Mouse (Mus musculus): ENCODE data around the gene Wdfy3.

Gene Wdfy3

DNA sequence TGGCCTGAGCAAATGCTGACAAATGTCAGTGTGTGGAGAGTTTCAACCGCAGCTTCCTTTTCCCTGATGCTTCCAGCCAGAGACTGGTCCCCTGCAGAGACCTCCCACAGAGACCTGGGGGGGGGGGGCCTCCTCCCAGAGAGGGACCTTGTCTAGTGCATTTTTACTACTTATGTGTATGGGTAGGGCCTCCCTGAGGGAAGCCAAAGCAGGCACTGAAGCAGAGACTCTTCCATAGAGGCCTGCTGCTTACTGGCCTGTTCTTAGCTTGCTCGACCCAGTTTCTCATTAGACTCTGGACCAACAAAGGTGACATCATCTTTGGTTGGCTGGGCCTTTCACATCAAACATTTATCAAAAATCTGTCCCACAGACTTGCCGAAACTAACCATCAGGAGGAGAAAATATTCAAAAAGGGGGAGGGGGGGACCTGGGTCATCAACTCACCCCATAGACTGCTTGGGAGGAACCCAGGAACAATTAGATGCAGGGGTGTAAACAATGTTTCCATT lies 14.5 kb downstream of the Wdfy3 start:
- peak; percentile 78 for DNase-seq (ENCODE audit: low read depth, low spot score)

DNA sequence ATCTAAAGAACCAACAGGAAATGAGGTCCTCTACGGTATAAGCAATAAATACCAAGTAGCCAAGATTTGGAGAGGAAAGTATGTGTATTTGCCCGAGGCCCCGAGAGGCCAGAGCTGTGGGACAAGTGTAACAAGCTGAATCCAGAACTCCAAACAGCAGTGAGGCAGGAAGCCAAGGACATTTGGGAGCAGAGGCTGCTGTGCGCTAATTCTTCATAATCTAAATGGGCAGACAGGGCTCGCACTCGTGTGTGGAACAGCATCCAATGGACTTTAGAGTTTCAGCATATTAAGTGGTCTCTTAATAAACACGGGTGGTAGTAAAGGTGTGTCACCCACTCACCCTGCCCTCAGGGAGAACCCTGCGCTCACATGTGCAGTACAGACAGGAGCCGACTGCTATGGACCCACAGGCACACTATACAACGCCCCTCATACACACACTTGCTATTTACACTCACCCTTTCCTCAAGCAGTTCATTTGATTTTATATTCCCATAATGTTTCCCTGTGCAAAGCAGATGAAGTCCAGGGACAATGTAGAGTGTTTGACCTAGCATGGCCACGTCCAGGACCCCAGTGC lies 15.1 kb downstream of the Wdfy3 start:
- DNase-seq (ENCODE audit: low read depth, low spot score) = no peak

DNA sequence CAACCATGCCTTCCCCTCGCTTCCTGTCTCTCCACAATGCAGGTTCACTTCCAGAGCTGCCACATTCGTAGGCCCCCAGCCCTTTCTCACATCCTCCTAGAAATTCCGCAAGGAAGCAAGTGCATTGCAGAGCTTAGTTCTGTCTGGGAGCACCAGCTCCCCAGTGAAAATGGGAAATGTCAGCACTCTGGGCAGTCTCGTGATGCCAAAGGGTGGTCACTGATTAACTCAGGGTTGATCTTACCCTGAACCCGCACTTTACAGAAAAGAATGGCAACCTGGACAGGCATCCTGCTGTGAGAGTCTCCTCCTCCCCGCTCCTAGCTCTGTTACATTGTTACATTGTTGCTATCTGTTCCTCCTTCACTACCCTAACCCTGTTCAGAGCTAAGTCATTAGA lies 16.8 kb downstream of the Wdfy3 start:
- DNase-seq (ENCODE audit: low read depth, low spot score) = peak; percentile 59

- DNase-seq (ENCODE audit: low read depth, low spot score) = peak; percentile 22
These were observed 17.3 kb downstream of the Wdfy3 start for GRCm38 (mm10) chr5:102052465-102052864.

DNA sequence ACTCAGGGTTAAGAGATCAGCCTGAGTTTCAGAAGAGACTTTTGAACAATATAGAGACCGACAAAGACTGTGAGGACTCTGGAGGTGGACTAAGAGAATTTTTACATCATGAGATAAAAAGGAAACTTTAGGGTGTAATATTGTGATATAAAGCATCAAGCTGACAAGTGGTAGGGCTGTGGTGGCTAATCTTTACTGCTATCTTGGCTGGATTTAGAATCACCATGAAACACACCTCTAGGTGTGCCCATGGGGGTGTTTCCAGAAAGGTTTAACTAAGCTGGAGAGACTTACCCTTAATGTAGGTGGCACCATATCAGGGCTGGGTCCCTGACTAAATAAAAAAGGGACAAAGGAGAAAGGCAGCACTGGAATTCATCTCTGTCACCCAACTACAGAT lies 19.0 kb downstream of the Wdfy3 start:
- DNase-seq (ENCODE audit: low read depth, low spot score) = no peak

DNA sequence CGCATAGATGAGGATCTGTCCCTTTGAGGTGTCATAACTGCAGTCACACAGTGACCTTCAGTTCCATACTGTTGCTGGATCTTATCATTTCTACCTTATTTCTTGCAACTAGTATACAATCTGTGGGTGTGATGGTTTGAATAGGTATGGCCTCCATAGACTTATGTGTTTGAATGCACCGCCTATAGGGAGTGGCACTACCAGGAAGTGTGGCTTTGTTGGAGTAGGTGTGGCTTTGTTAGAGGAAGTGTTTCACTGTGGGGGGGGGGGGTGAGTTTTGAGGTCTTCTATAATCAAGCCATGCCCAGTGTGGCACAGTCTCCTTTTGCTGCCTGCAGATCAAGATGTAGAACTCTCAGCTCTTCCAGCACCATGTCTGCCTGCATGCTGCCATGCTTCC lies 21.3 kb downstream of the Wdfy3 start:
- no peak for DNase-seq (ENCODE audit: low read depth, low spot score)

DNA sequence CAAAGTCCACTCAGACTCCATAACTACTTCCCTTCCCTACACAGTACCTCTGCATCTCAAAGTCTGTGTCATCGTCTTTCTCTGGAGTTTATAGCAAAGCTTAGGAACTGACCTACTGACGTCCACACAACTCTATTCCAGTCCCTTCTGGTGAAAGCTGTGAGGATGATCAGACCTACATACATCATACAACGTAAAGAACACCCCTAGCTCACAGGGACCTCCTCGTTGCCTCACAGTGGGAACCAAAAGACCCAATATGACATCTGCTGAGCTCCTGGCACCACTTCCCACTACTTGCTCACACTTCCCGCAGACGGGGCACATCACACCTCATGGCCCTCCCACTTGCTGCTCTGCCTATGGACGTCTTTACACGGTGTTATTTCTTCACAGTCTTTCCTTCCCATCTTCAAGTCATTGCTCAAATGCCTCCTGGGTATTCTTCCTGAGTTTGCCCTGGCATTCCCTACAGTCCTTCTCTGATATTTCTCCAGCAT lies 23.1 kb downstream of the Wdfy3 start:
- DNase-seq (ENCODE audit: low read depth, low spot score) = no peak

- DNase-seq (ENCODE audit: low read depth, low spot score) = peak; percentile 86
These were observed 23.8 kb downstream of the Wdfy3 start for GRCm38 (mm10) chr5:102045636-102046616.

DNA sequence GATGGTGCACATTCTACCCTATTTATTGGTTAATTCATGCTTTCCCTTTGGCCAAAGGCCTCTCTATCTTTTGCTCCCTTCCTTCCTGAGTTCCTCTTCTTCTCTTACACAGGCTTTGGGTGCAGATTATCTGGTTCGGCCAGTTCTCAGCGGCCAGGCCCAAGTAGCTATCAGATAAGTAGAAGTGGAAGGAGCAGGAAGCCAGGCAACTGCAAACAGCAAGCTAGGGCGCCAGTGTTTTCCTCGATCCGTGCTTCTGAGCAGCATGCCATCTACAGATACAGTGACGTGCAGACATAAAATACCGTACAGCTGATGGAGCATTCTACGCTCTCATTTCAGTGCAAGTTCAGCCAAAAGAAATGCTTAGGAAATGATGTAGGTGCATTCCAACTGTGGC lies 24.5 kb downstream of the Wdfy3 start:
- DNase-seq (ENCODE audit: low read depth, low spot score) = no peak

GRCm38 (mm10) chr5:102033281-102033680 lies 36.4 kb downstream of the Wdfy3 start:
- no peak for DNase-seq (ENCODE audit: low read depth, low spot score)

GRCm38 (mm10) chr5:102032594-102033240 lies 37.0 kb downstream of the Wdfy3 start:
- peak; percentile 22 for DNase-seq (ENCODE audit: low read depth, low spot score)

- no peak for DNase-seq (ENCODE audit: low read depth, low spot score)
These were observed 37.5 kb downstream of the Wdfy3 start for GRCm38 (mm10) chr5:102032191-102032590.

GRCm38 (mm10) chr5:102023376-102023775 lies 46.3 kb downstream of the Wdfy3 start:
- peak; percentile 90 for DNase-seq (ENCODE audit: low read depth, low spot score)

GRCm38 (mm10) chr5:102022018-102022898 lies 47.5 kb downstream of the Wdfy3 start:
- DNase-seq (ENCODE audit: low read depth, low spot score) = no peak

- peak; percentile 76 for DNase-seq (ENCODE audit: low read depth, low spot score)
These were observed 55.5 kb downstream of the Wdfy3 start for GRCm38 (mm10) chr5:102014235-102014634.

- no peak for DNase-seq (ENCODE audit: low read depth, low spot score)
These were observed 55.9 kb downstream of the Wdfy3 start for GRCm38 (mm10) chr5:102013781-102014180.

GRCm38 (mm10) chr5:102010961-102011360 lies 58.8 kb downstream of the Wdfy3 start:
- no peak for DNase-seq (ENCODE audit: low read depth, low spot score)

GRCm38 (mm10) chr5:102009606-102010005 lies 60.1 kb downstream of the Wdfy3 start:
- no peak for DNase-seq (ENCODE audit: low read depth, low spot score)

- DNase-seq (ENCODE audit: low read depth, low spot score) = peak; percentile 54
These were observed 61.0 kb downstream of the Wdfy3 start for GRCm38 (mm10) chr5:102008712-102009111.

GRCm38 (mm10) chr5:102006218-102006941 lies 63.3 kb downstream of the Wdfy3 start:
- peak; percentile 64 for DNase-seq (ENCODE audit: low read depth, low spot score)

All from ZHBTc4 (cell line).